Mouse (Mus musculus) layer of hippocampus, adult 8-10 months (tissue): ENCODE measurements around the gene BC005561. TPM values are rescaled to one million over a fixed set of nuclear protein-coding genes. Genes with fewer than 3 reads are reported as not detected.
"Not testable (repeated sequence)": the region's sequence is repeated elsewhere in the genome, so short reads cannot be mapped to it uniquely, and the experiment has no call there.

Experiments used
- DNase-seq, 2 experiments: peaks; one replicate each; pipeline ENCODE4 v3.0.0; 2022; ENCODE audit warnings: low spot score in 2 of 2
- total RNA-seq, 4 experiments: library from RNA; stranded (reverse); gene quantifications; 2 replicates each; pipeline ENCODE4 v1.2.4; 2022

BC005561 gene
- 10 to 100 TPM; 12.6 to 14.9 (median 14.5) TPM for total RNA-seq

- DNase-seq = peak; percentile 66 to 83
These were observed at the start of gene BC005561 for GRCm38 (mm10) chr5:104508195-104508891. Gene BC005561 (plus strand): TSS chr5:104508352.

- DNase-seq = peak; percentile 47 to 51
These were observed 49.1 kb upstream of the BC005561 start, which contains the start of gene Pkd2 for GRCm38 (mm10) chr5:104458832-104459705. Gene Pkd2 (plus strand): TSS chr5:104459450.

GRCm38 (mm10) chr5:104459706-104460455 lies 48.3 kb upstream of the BC005561 start:
- DNase-seq = peak; percentile 59 to 73

DNA sequence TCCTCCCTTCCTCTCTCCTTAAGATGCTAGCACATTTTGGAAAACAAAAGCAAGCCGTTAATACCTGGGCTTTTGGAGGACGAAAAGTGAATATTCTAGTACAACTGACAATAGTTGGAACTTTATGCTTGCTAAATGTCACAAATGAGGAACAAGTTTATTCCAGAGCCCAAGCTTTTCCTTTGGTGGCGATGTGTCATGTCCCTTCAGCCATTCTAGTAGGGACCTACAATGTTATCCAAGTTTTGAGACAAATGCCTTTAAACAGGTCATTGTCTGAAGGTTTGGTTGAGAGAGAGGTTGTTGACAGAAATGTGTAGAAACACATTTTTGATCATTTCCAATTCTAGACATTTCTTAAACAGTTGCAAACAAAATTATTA lies 47.7 kb upstream of the BC005561 start:
- no peak for DNase-seq

- no peak for DNase-seq
These were observed 47.3 kb upstream of the BC005561 start for GRCm38 (mm10) chr5:104460856-104461255.

- no peak for DNase-seq
These were observed 42.9 kb upstream of the BC005561 start for GRCm38 (mm10) chr5:104465279-104465678.

GRCm38 (mm10) chr5:104465731-104466130 lies 42.4 kb upstream of the BC005561 start:
- peak in 1 of 2 experiments; percentile 38 for DNase-seq

- DNase-seq = no peak
These were observed 41.3 kb upstream of the BC005561 start for GRCm38 (mm10) chr5:104466816-104467215.

- DNase-seq = no peak
These were observed 39.6 kb upstream of the BC005561 start for GRCm38 (mm10) chr5:104468586-104468985.

DNA sequence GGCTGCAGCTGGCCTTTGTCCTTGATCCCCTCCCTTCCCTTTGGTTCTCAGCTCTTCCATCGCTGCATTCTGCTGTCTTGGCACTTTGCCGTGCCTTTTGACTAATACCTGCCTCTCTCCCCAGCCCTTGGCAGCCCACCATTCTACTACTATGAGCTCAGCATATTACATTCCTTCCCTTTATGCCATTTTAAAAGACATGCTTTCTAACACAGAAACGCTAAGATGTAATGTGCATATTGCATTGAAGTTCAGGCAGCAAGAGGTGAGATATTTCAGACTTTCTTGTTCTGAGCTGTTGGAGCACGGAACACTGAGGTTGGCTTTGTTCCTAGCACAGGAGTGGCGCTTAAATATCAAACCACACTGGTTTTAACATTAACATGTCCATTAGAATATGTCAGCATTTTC lies 37.2 kb upstream of the BC005561 start:
- no peak for DNase-seq

DNA sequence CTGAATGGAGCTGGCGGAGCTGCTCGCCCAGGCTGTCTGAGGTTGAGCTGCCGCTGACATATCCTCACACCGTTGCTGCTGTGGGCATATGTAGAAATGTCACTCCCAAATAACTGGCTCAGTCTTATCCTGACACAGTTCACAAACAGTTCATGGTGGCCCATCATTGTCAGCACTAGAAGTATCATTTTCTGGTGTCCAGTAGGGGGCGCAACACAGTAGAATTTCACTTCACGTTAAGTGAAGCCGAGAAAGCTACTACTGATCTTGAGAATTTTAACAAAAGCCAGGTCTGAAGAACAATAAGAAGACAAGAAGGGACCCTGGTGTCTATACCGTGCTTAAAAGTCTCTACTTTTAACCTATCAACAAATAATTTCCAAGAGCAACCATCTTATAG lies 35.8 kb upstream of the BC005561 start:
- DNase-seq = peak in 1 of 2 experiments; percentile 28

DNA sequence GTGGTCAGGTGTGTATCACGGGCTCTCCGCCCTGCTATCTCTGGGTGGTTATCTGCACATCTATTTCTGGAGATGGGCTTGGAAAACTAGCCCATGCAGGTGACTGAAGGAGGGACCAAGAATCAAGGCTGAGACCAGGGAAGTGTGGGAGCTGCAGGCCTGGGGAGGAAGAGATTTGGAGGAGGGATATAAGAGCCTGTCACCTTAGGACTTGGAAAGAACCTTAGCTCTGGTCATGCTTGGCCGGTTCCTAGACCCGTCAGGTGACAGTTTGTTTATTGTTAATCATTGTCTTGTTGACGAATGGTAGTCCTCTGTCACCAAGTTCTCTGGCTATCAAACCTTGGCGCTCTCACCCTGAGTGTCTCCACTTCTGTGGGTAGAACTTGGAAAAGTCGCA lies 27.8 kb upstream of the BC005561 start:
- DNase-seq = no peak

DNA sequence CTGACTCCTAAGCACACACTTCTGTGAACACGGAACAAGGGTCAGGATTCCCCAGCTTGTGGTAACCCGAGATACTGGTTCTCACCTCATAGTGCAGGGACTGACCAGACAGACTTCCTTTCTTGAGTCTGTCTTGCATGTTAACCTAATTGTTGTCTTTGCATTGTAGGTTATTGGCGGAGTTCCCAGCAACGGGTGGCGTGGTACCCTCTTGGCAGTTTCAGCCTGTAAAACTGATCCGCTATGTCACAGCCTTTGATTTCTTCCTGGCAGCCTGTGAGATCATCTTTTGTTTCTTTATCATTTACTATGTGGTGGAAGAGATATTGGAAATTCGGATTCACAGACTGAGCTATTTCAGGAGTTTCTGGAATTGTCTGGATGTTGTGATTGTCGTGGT lies 25.3 kb upstream of the BC005561 start:
- DNase-seq = no peak

- no peak for DNase-seq
These were observed 16.6 kb upstream of the BC005561 start for GRCm38 (mm10) chr5:104491561-104491960.

GRCm38 (mm10) chr5:104504883-104505282 lies 3.3 kb upstream of the BC005561 start:
- no peak for DNase-seq

DNA sequence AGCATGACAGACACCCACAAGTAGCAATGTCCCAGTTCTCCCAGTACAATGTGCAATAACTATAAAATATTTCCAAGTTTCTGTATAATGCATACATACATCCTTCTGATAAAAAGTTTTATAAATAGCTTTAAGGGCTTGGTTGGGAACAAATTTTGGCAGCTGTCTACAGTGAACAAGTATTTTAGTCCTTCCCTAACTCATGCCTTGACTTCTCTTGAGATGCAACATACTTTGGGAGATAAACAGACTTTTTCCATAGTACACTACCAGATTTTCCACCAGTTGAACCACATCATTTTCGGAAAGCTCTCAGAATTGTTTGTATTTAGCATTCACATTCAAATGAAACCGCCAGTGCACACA lies 340 bp upstream of the BC005561 start:
- no peak for DNase-seq

GRCm38 (mm10) chr5:104511211-104511610 lies 3.1 kb downstream of the BC005561 start:
- DNase-seq = no peak

DNA sequence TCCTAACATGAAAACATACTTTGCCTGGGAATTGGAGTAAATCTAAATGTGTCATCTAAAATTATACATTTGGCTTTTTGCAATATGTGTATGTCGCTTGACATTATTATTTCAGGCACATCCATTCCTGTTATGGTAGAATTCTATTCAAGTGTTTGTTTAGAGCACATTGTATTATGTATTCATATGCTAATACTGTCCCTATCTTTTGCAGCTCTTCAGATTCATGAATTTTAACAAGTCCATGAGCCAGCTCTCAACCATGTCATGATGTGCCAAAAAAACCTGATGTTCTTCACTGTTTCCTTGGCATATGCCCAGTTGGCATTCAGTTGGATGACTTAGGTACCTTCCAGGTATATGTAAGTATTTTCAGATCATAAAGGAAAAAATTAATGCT lies 30.5 kb downstream of the BC005561 start:
- no peak for DNase-seq

GRCm38 (mm10) chr5:104539331-104539730 lies 31.2 kb downstream of the BC005561 start:
- DNase-seq = no peak

- DNase-seq = not testable (repeated sequence)
These were observed 59.9 kb downstream of the BC005561 start for GRCm38 (mm10) chr5:104568079-104568478.

DNA sequence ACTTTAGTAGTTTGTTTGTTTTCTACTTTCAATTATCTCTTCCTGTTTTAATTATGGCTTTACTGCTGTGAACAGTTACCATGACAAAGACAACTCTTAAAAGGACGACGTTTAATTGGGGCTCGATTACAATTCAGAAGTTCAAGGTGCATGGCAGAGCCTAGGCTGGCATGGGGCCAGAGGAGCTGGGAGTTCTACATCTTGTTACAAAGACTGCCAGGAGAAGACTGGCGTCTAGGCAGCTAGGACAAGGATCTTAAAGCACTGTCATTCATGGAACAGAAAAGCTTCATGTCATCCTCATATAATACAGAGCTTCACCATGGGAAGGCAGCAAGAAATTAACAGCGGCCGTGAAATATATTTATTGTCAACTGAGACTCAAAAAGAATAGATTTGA lies 62.6 kb downstream of the BC005561 start:
- DNase-seq = peak; percentile 11 to 43
